13 mouse cellular contexts compared by ENCODE assay signal in the genomic region with DNA sequence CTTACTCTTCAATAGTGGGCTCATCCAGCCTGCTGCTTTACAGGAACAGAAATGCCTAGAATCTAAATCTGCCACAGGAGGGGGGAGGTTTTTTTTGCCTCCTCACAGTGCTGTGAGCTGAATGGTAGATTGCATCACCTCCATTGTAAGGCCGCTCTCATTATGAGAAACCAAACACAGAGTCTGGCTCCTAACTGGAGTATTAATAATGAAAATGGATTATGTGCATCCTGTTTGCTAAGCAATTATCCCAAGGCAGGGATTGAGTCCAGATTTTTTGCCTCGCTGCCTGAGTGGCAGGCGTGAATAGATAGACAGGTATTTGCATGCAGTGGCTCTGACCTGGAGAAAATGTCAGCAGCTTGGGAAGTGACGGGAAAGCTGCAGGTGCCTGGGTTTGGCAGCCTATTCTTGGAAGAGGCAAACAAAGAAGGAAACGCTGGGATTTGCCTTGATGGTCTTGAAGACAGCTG.
DNase-seq lines count a peak whose midpoint lies in the region; ATAC-seq lines count a peak whose summit lies in the region.
"Had no signal": no experiment of that assay in that cellular context is flagged by ENCODE, and none has a peak within 500 bp of the region (broad histone marks: within the 10 kb centered on the region; RNA-seq: fewer than 3 reads in every experiment).

No protein-coding gene starts in this region.

- ATAC-seq in frontal cortex, adult (ENCODE audit: low TSS enrichment), result peak; percentile 91
- ATAC-seq in forebrain, embryonic 15.5 days (replicated peaks), result peak; percentile 81
- peak; percentile 76 for ATAC-seq in midbrain, embryonic 15.5 days (replicated peaks)
- ATAC-seq in heart, embryonic 11.5 days (replicated peaks; ENCODE audit: insufficient number of reproducible peaks, low FRiP score, low TSS enrichment), result no peak
- ATAC-seq: liver, postnatal 0 days had no signal

- 4% methylated on average over 5 of the region's 5 CpGs for WGBS in forebrain, embryonic 15.5 days
- 14% methylated on average over 5 of the region's 5 CpGs for WGBS in midbrain, embryonic 15.5 days
- WGBS in heart, embryonic 11.5 days (ENCODE audit: insufficient replicate concordance), result 50% methylated on average over 5 of the region's 5 CpGs

- peak overlapping the region; percentile 8 for H3K4me2 ChIP-seq in forebrain, embryonic 15.5 days (replicated peaks)
- H3K4me2 ChIP-seq in midbrain, embryonic 15.5 days, result peak overlapping the region; percentile 7
- no peak overlapping the region for H3K4me2 ChIP-seq in heart, embryonic 11.5 days
- H3K4me2 ChIP-seq: limb, embryonic 12.5 days had no signal

- no peaks in the 10 kb centered on the region for H3K36me3 ChIP-seq in forebrain, embryonic 15.5 days
- no peaks in the 10 kb centered on the region for H3K36me3 ChIP-seq in midbrain, embryonic 15.5 days (replicated peaks)
- no peaks in the 10 kb centered on the region for H3K36me3 ChIP-seq in heart, embryonic 11.5 days (ENCODE audit: control insufficient read depth, insufficient read depth, low read length)
- H3K36me3 ChIP-seq: limb, embryonic 12.5 days had no signal

- H3K9me3 ChIP-seq in forebrain, embryonic 15.5 days, result no peaks in the 10 kb centered on the region
- H3K9me3 ChIP-seq in midbrain, embryonic 15.5 days, result no peaks in the 10 kb centered on the region
- H3K9me3 ChIP-seq in heart, embryonic 11.5 days (replicated peaks; ENCODE audit: control insufficient read depth, low read length), result no peaks in the 10 kb centered on the region
- H3K9me3 ChIP-seq: limb, embryonic 12.5 days had no signal

- no peaks in the 10 kb centered on the region for H3K27me3 ChIP-seq in forebrain, embryonic 15.5 days
- H3K27me3 ChIP-seq in midbrain, embryonic 15.5 days (replicated peaks), result no peaks in the 10 kb centered on the region
- H3K27me3 ChIP-seq in heart, embryonic 11.5 days (ENCODE audit: control insufficient read depth, insufficient read depth, low read length), result no peaks in the 10 kb centered on the region

- peaks cover 24% of the 10 kb centered on the region for H3K4me1 ChIP-seq in forebrain, embryonic 15.5 days
- peaks cover 18% of the 10 kb centered on the region for H3K4me1 ChIP-seq in midbrain, embryonic 15.5 days
- no peaks in the 10 kb centered on the region for H3K4me1 ChIP-seq in heart, embryonic 11.5 days (ENCODE audit: control insufficient read depth, insufficient read depth, low read length)
- H3K4me1 ChIP-seq: limb, embryonic 12.5 days had no signal

- H3K27ac ChIP-seq in forebrain, embryonic 15.5 days (replicated peaks), result peak overlapping the region; percentile 31
- peak overlapping the region; percentile 61 for H3K27ac ChIP-seq in midbrain, embryonic 15.5 days
- H3K27ac ChIP-seq in heart, embryonic 11.5 days (ENCODE audit: low read depth, low read length), result no peak overlapping the region
- H3K27ac ChIP-seq: layer of hippocampus, adult 2 months; limb, embryonic 12.5 days; macrophage had no signal

- no peak overlapping the region for H3K4me3 ChIP-seq in forebrain, embryonic 15.5 days
- H3K4me3 ChIP-seq in midbrain, embryonic 15.5 days, result no peak overlapping the region
- H3K4me3 ChIP-seq in heart, embryonic 11.5 days (ENCODE audit: low read depth, low read length), result no peak overlapping the region
- H3K4me3 ChIP-seq: layer of hippocampus, adult 2 months; limb, embryonic 12.5 days had no signal

- H3K9ac ChIP-seq in forebrain, embryonic 15.5 days (replicated peaks), result 0 out of 2 replicates have a peak overlapping the region, but pooled peaks have one; percentile 17
- H3K9ac ChIP-seq in midbrain, embryonic 15.5 days, result no peak overlapping the region
- no peak overlapping the region for H3K9ac ChIP-seq in heart, embryonic 11.5 days (ENCODE audit: low read depth, low read length)
- H3K9ac ChIP-seq: limb, embryonic 12.5 days; liver, postnatal 0 days had no signal

- no peak for DNase-seq in frontal cortex, postnatal 14 days (ENCODE audit: low spot score in 2 of 2)
- peak; percentile 65 for DNase-seq in brain, adult 2 months (ENCODE audit: low read depth, low spot score)
- no peak for DNase-seq in ovary, postnatal 10 days (ENCODE audit: low spot score)
- no peak for DNase-seq in spleen, adult 12 weeks (ENCODE audit: low spot score)
- DNase-seq: adrenal gland, postnatal 36 days; liver, postnatal 0 days had no signal
